Mouse (Mus musculus) cerebellum, postnatal 10 days (tissue): ENCODE measurements around the gene Cxcl17.
A peak's percentile ranks its signal among the peaks of the same experiment; 100 is the strongest.

Source experiments
- DNase-seq, 2 experiments: peaks; one replicate each; pipeline ENCODE4 v3.0.0; 2021; ENCODE audit warnings: mixed read lengths in 2 of 2

Cxcl17 gene

GRCm38 (mm10) chr7:25367632-25368293 is 44.9 kb downstream of the Cxcl17 start:
- peak; percentile 78 to 81 for DNase-seq

- DNase-seq, result peak in 1 of 2 experiments; percentile 50
Measured at GRCm38 (mm10) chr7:25365937-25366625, 46.6 kb downstream of the Cxcl17 start.

- DNase-seq, result no peak
Measured at GRCm38 (mm10) chr7:25363632-25364031, 49.1 kb downstream of the Cxcl17 start.

- DNase-seq, result peak; percentile 70 to 75
Measured at GRCm38 (mm10) chr7:25363151-25363550, 49.5 kb downstream of the Cxcl17 start.

GRCm38 (mm10) chr7:25358721-25359206 is 53.9 kb downstream of the Cxcl17 start:
- peak; percentile 63 to 70 for DNase-seq
